Mouse (Mus musculus): ENCODE results near the gene Gnaz. TPM values are rescaled to one million over a fixed set of nuclear protein-coding genes. Genes with fewer than 3 reads are reported as not detected.

Gnaz gene
- 43.9 and 54.3 TPM in 2 replicates for polyA plus RNA-seq (2015; fragmentation: Nextera tagmentation; extraction: Ambion mirVana)

- Histone ChIP-seq H3K4me3 (replicated peaks; ENCODE audit: low read length) (peak within 1 kb of the TSS; percentile 67), H3K27ac (ENCODE audit: low read length) (no peak within 1 kb of the TSS), H3K9me3 (ENCODE audit: control insufficient read depth, low read length) (no peaks in the 10 kb centered on the region), H3K9ac (replicated peaks; ENCODE audit: low read depth, low read length) (peak within 1 kb of the TSS; percentile 78), H3K27me3 (replicated peaks; ENCODE audit: control insufficient read depth, insufficient read depth, low read length) (no peaks in the 10 kb centered on the region), H3K36me3 (ENCODE audit: control insufficient read depth, insufficient read depth) (no peaks in the 10 kb centered on the region), H3K4me2 (ENCODE audit: low read length) (peak within 1 kb of the TSS; percentile 83), H3K4me1 (replicated peaks; ENCODE audit: control insufficient read depth, insufficient read depth, low read length) (peaks cover 20% of the 10 kb centered on the region)
- peak; percentile 98 for ATAC-seq
- WGBS: under 1% methylated on average over 82 of the region's 83 CpGs
Observed at GRCm38 (mm10) chr10:74966850-74967451, at the start of gene Gnaz. TSS of gene Gnaz (plus strand) at chr10:74967177.

- Histone ChIP-seq H3K27me3 (replicated peaks; ENCODE audit: control insufficient read depth, insufficient read depth, low read length) (no peaks in the 10 kb centered on the region), H3K4me3 (replicated peaks; ENCODE audit: low read length) (no peak overlapping the region), H3K9me3 (ENCODE audit: control insufficient read depth, low read length) (no peaks in the 10 kb centered on the region), H3K27ac (ENCODE audit: low read length) (no peak overlapping the region), H3K4me2 (ENCODE audit: low read length) (no peak overlapping the region), H3K4me1 (replicated peaks; ENCODE audit: control insufficient read depth, insufficient read depth, low read length) (no peaks in the 10 kb centered on the region), H3K9ac (replicated peaks; ENCODE audit: low read depth, low read length) (no peak overlapping the region), H3K36me3 (ENCODE audit: control insufficient read depth, insufficient read depth) (no peaks in the 10 kb centered on the region)
- 36% methylated on average over 5 of the region's 5 CpGs for WGBS
- ATAC-seq: no peak
Observed at GRCm38 (mm10) chr10:74919277-74919676, 47.7 kb upstream of the Gnaz start.

- Histone ChIP-seq H3K4me2 (ENCODE audit: low read length) (no peak overlapping the region), H3K9me3 (ENCODE audit: control insufficient read depth, low read length) (no peaks in the 10 kb centered on the region), H3K9ac (replicated peaks; ENCODE audit: low read depth, low read length) (no peak overlapping the region), H3K27me3 (replicated peaks; ENCODE audit: control insufficient read depth, insufficient read depth, low read length) (no peaks in the 10 kb centered on the region), H3K36me3 (ENCODE audit: control insufficient read depth, insufficient read depth) (no peaks in the 10 kb centered on the region), H3K27ac (ENCODE audit: low read length) (no peak overlapping the region), H3K4me3 (replicated peaks; ENCODE audit: low read length) (no peak overlapping the region), H3K4me1 (replicated peaks; ENCODE audit: control insufficient read depth, insufficient read depth, low read length) (peaks cover 6% of the 10 kb centered on the region; the same call in 1 of the 2 replicates)
- WGBS: 43% methylated on average over 17 of the region's 17 CpGs
- peak; percentile 53 for ATAC-seq
Observed at GRCm38 (mm10) chr10:74920853-74921567, 46.0 kb upstream of the Gnaz start.

- 81% methylated on average over 11 of the region's 11 CpGs for WGBS
- H3K9ac ChIP-seq (replicated peaks; ENCODE audit: low read depth, low read length): no peak overlapping the region
- no peak overlapping the region for H3K4me3 ChIP-seq (replicated peaks; ENCODE audit: low read length)
- H3K9me3 ChIP-seq (ENCODE audit: control insufficient read depth, low read length): no peaks in the 10 kb centered on the region
- no peak for ATAC-seq
- H3K4me2 ChIP-seq (ENCODE audit: low read length): no peak overlapping the region
- H3K27me3 ChIP-seq (replicated peaks; ENCODE audit: control insufficient read depth, insufficient read depth, low read length): no peaks in the 10 kb centered on the region
- H3K27ac ChIP-seq (ENCODE audit: low read length): no peak overlapping the region
- H3K36me3 ChIP-seq (ENCODE audit: control insufficient read depth, insufficient read depth): no peaks in the 10 kb centered on the region
- peaks cover 6% of the 10 kb centered on the region; the same call in 1 of the 2 replicates for H3K4me1 ChIP-seq (replicated peaks; ENCODE audit: control insufficient read depth, insufficient read depth, low read length)
Observed at GRCm38 (mm10) chr10:74921614-74922013, 45.4 kb upstream of the Gnaz start.

- Histone ChIP-seq H3K4me1 (replicated peaks; ENCODE audit: control insufficient read depth, insufficient read depth, low read length) (peaks cover 6% of the 10 kb centered on the region; the same call in 1 of the 2 replicates), H3K4me2 (ENCODE audit: low read length) (no peak overlapping the region), H3K27me3 (replicated peaks; ENCODE audit: control insufficient read depth, insufficient read depth, low read length) (no peaks in the 10 kb centered on the region), H3K27ac (ENCODE audit: low read length) (no peak overlapping the region), H3K36me3 (ENCODE audit: control insufficient read depth, insufficient read depth) (no peaks in the 10 kb centered on the region), H3K9ac (replicated peaks; ENCODE audit: low read depth, low read length) (no peak overlapping the region), H3K4me3 (replicated peaks; ENCODE audit: low read length) (no peak overlapping the region), H3K9me3 (ENCODE audit: control insufficient read depth, low read length) (no peaks in the 10 kb centered on the region)
- WGBS: 43% methylated on average over 6 of the region's 6 CpGs
- peak; percentile 66 for ATAC-seq
Observed at GRCm38 (mm10) chr10:74922763-74923162, 44.2 kb upstream of the Gnaz start.

- H3K36me3 ChIP-seq (ENCODE audit: control insufficient read depth, insufficient read depth): no peaks in the 10 kb centered on the region
- 92% methylated on average over 14 of the region's 14 CpGs for WGBS
- H3K4me2 ChIP-seq (ENCODE audit: low read length): no peak overlapping the region
- no peak for ATAC-seq
- no peak overlapping the region for H3K9ac ChIP-seq (replicated peaks; ENCODE audit: low read depth, low read length)
- H3K27me3 ChIP-seq (replicated peaks; ENCODE audit: control insufficient read depth, insufficient read depth, low read length): no peaks in the 10 kb centered on the region
- no peak overlapping the region for H3K4me3 ChIP-seq (replicated peaks; ENCODE audit: low read length)
- H3K27ac ChIP-seq (ENCODE audit: low read length): no peak overlapping the region
- H3K9me3 ChIP-seq (ENCODE audit: control insufficient read depth, low read length): no peaks in the 10 kb centered on the region
- peaks cover 6% of the 10 kb centered on the region; the same call in 1 of the 2 replicates for H3K4me1 ChIP-seq (replicated peaks; ENCODE audit: control insufficient read depth, insufficient read depth, low read length)
Observed at GRCm38 (mm10) chr10:74924274-74924673, 42.7 kb upstream of the Gnaz start.

GRCm38 (mm10) chr10:74925324-74925723 lies 41.7 kb upstream of the Gnaz start:
- Histone ChIP-seq H3K9me3 (ENCODE audit: control insufficient read depth, low read length) (no peaks in the 10 kb centered on the region), H3K27me3 (replicated peaks; ENCODE audit: control insufficient read depth, insufficient read depth, low read length) (no peaks in the 10 kb centered on the region), H3K9ac (replicated peaks; ENCODE audit: low read depth, low read length) (peak overlapping the region; percentile 50; the same call in 1 of the 2 replicates), H3K4me1 (replicated peaks; ENCODE audit: control insufficient read depth, insufficient read depth, low read length) (peaks cover 6% of the 10 kb centered on the region; the same call in 1 of the 2 replicates), H3K27ac (ENCODE audit: low read length) (no peak overlapping the region), H3K4me3 (replicated peaks; ENCODE audit: low read length) (peak overlapping the region; percentile 22), H3K36me3 (ENCODE audit: control insufficient read depth, insufficient read depth) (no peaks in the 10 kb centered on the region), H3K4me2 (ENCODE audit: low read length) (peak overlapping the region; percentile 43)
- peak; percentile 7; the same call in 1 of the 2 replicates for ATAC-seq
- WGBS: 9% methylated on average over 21 of the region's 21 CpGs

- no peaks in the 10 kb centered on the region for H3K9me3 ChIP-seq (ENCODE audit: control insufficient read depth, low read length)
- H3K27me3 ChIP-seq (replicated peaks; ENCODE audit: control insufficient read depth, insufficient read depth, low read length): no peaks in the 10 kb centered on the region
- H3K27ac ChIP-seq (ENCODE audit: low read length): no peak overlapping the region
- no peak for ATAC-seq
- H3K4me1 ChIP-seq (replicated peaks; ENCODE audit: control insufficient read depth, insufficient read depth, low read length): peaks cover 6% of the 10 kb centered on the region; the same call in 1 of the 2 replicates
- H3K4me3 ChIP-seq (replicated peaks; ENCODE audit: low read length): no peak overlapping the region
- no peak overlapping the region for H3K9ac ChIP-seq (replicated peaks; ENCODE audit: low read depth, low read length)
- 86% methylated on average over 7 of the region's 7 CpGs for WGBS
- H3K36me3 ChIP-seq (ENCODE audit: control insufficient read depth, insufficient read depth): no peaks in the 10 kb centered on the region
- H3K4me2 ChIP-seq (ENCODE audit: low read length): no peak overlapping the region
Observed at GRCm38 (mm10) chr10:74928276-74928675, 38.7 kb upstream of the Gnaz start.

GRCm38 (mm10) chr10:74929578-74929977 lies 37.4 kb upstream of the Gnaz start:
- no peak overlapping the region for H3K9ac ChIP-seq (replicated peaks; ENCODE audit: low read depth, low read length)
- 78% methylated on average over 6 of the region's 6 CpGs for WGBS
- no peak overlapping the region for H3K27ac ChIP-seq (ENCODE audit: low read length)
- H3K27me3 ChIP-seq (replicated peaks; ENCODE audit: control insufficient read depth, insufficient read depth, low read length): no peaks in the 10 kb centered on the region
- no peak for ATAC-seq
- no peak overlapping the region for H3K4me2 ChIP-seq (ENCODE audit: low read length)
- H3K4me3 ChIP-seq (replicated peaks; ENCODE audit: low read length): no peak overlapping the region
- H3K9me3 ChIP-seq (ENCODE audit: control insufficient read depth, low read length): no peaks in the 10 kb centered on the region
- H3K36me3 ChIP-seq (ENCODE audit: control insufficient read depth, insufficient read depth): no peaks in the 10 kb centered on the region
- H3K4me1 ChIP-seq (replicated peaks; ENCODE audit: control insufficient read depth, insufficient read depth, low read length): peaks cover 14% of the 10 kb centered on the region
